Mouse (Mus musculus) G1E (cell line): ENCODE results near the gene Usp15.

Experiments
- CTCF ChIP-seq: IDR thresholded peaks from 2 replicates; pipeline ENCODE4 v1.5.1; 2012; ENCODE audit warnings: low read depth, low read length, inconsistent platforms, mixed read lengths
- GATA1 ChIP-seq: IDR thresholded peaks from 2 replicates; pipeline ENCODE4 v1.6.1; 2012; ENCODE audit warnings: borderline replicate concordance, low read length, inconsistent platforms, mixed read lengths
- GATA2 ChIP-seq: IDR thresholded peaks from 2 replicates; pipeline ENCODE4 v1.6.1; 2012; ENCODE audit warnings: low read depth, low read length, inconsistent platforms, borderline replicate concordance

- TF ChIP-seq GATA1 = no peak
- no peak for TF ChIP-seq CTCF
- no peak for TF ChIP-seq GATA2
Measured at GRCm38 (mm10) chr10:123160508-123160907, 36.3 kb downstream of the Usp15 start.
